Mouse (Mus musculus): ENCODE measurements at regions not wholly inside any gene's neighbourhood (a gene's known extent, or its start where the extent isn't known, plus 50 kb on each side); places are given as distances from the start of the nearest gene placed in this dataset.

- no peaks in the 10 kb centered on the region for H3K36me3 ChIP-seq (ENCODE audit: control insufficient read depth, insufficient read depth, low read length)
- H3K4me1 ChIP-seq (ENCODE audit: control insufficient read depth, insufficient read depth, low read length), result no peaks in the 10 kb centered on the region
- no peak overlapping the region for H3K4me3 ChIP-seq (ENCODE audit: low read depth, low read length)
- H3K4me2 ChIP-seq (ENCODE audit: low read depth, low read length), result no peak overlapping the region
- 33% methylated on average over 9 of the region's 9 CpGs for WGBS
- H3K27me3 ChIP-seq (ENCODE audit: control insufficient read depth, insufficient read depth, low read length), result no peaks in the 10 kb centered on the region
- H3K9ac ChIP-seq (replicated peaks; ENCODE audit: low read depth, low read length), result no peak overlapping the region
- no peak overlapping the region for H3K27ac ChIP-seq (ENCODE audit: low read depth, low read length)
- no peaks in the 10 kb centered on the region for H3K9me3 ChIP-seq (ENCODE audit: control insufficient read depth, low read length)
- no peak for ATAC-seq (ENCODE audit: low read depth)
Observed at GRCm38 (mm10) chr16:89633917-89634601, 63.1 kb upstream of the Krtap11-1 start.

DNA sequence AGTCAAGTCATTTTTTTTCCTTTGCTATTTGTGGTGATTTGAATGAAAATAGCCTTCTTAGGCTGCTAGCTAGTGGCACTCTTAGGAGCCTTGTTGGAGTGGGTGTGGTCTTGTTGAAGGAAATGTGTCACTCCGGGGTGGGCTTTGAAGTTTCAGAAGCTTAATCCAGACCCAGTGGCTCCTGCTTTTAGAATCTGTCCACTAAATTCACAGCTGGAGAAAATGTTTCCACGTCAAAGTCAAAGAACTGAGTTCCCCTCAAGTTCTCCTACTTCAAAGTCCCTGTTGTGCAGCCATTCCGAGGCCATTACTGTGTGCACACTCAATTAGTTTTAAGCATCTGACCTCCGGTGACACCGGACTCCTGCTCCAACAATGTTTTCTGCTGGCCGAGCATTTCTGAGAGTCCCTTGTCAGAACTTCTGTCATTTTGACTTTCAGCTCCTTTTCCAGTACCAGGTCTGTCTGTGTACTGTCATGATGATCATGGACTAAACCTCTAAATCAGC, 61.2 kb upstream of the Krtap11-1 start:
- H3K27ac ChIP-seq (ENCODE audit: low read depth, low read length), result no peak overlapping the region
- H3K4me2 ChIP-seq (ENCODE audit: low read depth, low read length), result no peak overlapping the region
- no peaks in the 10 kb centered on the region for H3K27me3 ChIP-seq (ENCODE audit: control insufficient read depth, insufficient read depth, low read length)
- no peak for ATAC-seq (ENCODE audit: low read depth)
- no peaks in the 10 kb centered on the region for H3K4me1 ChIP-seq (ENCODE audit: control insufficient read depth, insufficient read depth, low read length)
- H3K9me3 ChIP-seq (ENCODE audit: control insufficient read depth, low read length), result no peaks in the 10 kb centered on the region
- H3K36me3 ChIP-seq (ENCODE audit: control insufficient read depth, insufficient read depth, low read length), result no peaks in the 10 kb centered on the region
- WGBS, result 50% methylated on average over 6 of the region's 6 CpGs
- H3K9ac ChIP-seq (replicated peaks; ENCODE audit: low read depth, low read length), result no peak overlapping the region
- H3K4me3 ChIP-seq (ENCODE audit: low read depth, low read length), result no peak overlapping the region

GRCm38 (mm10) chr16:89631396-89632113, 60.6 kb upstream of the Krtap11-1 start:
- no peak overlapping the region for H3K4me2 ChIP-seq (ENCODE audit: low read depth, low read length)
- H3K9me3 ChIP-seq (ENCODE audit: control insufficient read depth, low read length), result no peaks in the 10 kb centered on the region
- WGBS, result 95% methylated on average over 9 of the region's 9 CpGs
- ATAC-seq (ENCODE audit: low read depth), result no peak
- no peak overlapping the region for H3K27ac ChIP-seq (ENCODE audit: low read depth, low read length)
- no peak overlapping the region for H3K9ac ChIP-seq (replicated peaks; ENCODE audit: low read depth, low read length)
- H3K4me3 ChIP-seq (ENCODE audit: low read depth, low read length), result no peak overlapping the region
- H3K27me3 ChIP-seq (ENCODE audit: control insufficient read depth, insufficient read depth, low read length), result no peaks in the 10 kb centered on the region
- H3K4me1 ChIP-seq (ENCODE audit: control insufficient read depth, insufficient read depth, low read length), result no peaks in the 10 kb centered on the region
- H3K36me3 ChIP-seq (ENCODE audit: control insufficient read depth, insufficient read depth, low read length), result no peaks in the 10 kb centered on the region

DNA sequence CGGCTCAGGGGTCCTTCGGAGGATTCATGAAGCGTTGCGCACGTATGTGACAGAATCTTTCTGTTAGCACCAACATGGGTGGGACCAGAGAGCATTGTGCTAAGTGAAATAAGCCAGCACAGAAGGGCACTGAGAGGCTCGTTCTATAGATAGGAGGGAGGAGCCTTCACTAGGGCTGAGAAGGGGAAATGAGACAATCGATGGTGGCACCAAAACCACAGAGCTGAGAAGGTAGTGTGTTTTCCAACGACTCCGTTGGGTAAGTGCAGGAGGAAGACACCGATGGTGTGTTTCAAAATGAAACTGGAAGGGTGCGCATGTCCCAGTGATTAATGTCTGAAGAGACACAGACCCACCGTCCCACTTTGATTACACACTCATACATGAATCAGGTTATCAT, 54.7 kb upstream of the Krtap11-1 start:
- H3K9me3 ChIP-seq (ENCODE audit: control insufficient read depth, low read length), result no peaks in the 10 kb centered on the region
- no peak overlapping the region for H3K9ac ChIP-seq (replicated peaks; ENCODE audit: low read depth, low read length)
- H3K27ac ChIP-seq (ENCODE audit: low read depth, low read length), result no peak overlapping the region
- H3K36me3 ChIP-seq (ENCODE audit: control insufficient read depth, insufficient read depth, low read length), result no peaks in the 10 kb centered on the region
- H3K4me3 ChIP-seq (ENCODE audit: low read depth, low read length), result no peak overlapping the region
- no peak for ATAC-seq (ENCODE audit: low read depth)
- H3K4me1 ChIP-seq (ENCODE audit: control insufficient read depth, insufficient read depth, low read length), result no peaks in the 10 kb centered on the region
- 91% methylated on average over 12 of the region's 12 CpGs for WGBS
- H3K4me2 ChIP-seq (ENCODE audit: low read depth, low read length), result no peak overlapping the region
- H3K27me3 ChIP-seq (ENCODE audit: control insufficient read depth, insufficient read depth, low read length), result no peaks in the 10 kb centered on the region

DNA sequence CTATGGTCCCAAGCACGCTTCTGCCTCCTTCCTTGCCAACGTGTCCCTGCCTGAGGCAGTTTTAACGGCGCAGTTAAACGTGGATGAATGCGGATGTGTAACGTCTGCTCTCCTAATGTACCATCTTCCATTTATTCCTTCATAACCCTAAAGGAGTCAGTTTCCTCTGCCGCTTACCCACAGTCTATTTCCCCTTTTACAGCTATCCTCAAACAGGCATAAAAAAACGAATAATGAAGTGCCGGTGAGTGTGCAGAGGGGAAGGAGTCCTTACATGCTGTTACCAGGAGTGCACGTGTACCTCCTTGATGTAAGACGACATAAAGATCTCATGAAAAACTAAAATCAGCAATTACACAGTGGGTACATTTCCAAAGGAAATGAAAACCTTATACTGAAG, 54.3 kb upstream of the Krtap11-1 start:
- H3K9ac ChIP-seq (replicated peaks; ENCODE audit: low read depth, low read length), result no peak overlapping the region
- no peak overlapping the region for H3K4me3 ChIP-seq (ENCODE audit: low read depth, low read length)
- H3K4me1 ChIP-seq (ENCODE audit: control insufficient read depth, insufficient read depth, low read length), result no peaks in the 10 kb centered on the region
- no peak overlapping the region for H3K4me2 ChIP-seq (ENCODE audit: low read depth, low read length)
- no peaks in the 10 kb centered on the region for H3K27me3 ChIP-seq (ENCODE audit: control insufficient read depth, insufficient read depth, low read length)
- ATAC-seq (ENCODE audit: low read depth), result no peak
- WGBS, result 76% methylated on average over 12 of the region's 12 CpGs
- H3K36me3 ChIP-seq (ENCODE audit: control insufficient read depth, insufficient read depth, low read length), result no peaks in the 10 kb centered on the region
- no peak overlapping the region for H3K27ac ChIP-seq (ENCODE audit: low read depth, low read length)
- no peaks in the 10 kb centered on the region for H3K9me3 ChIP-seq (ENCODE audit: control insufficient read depth, low read length)

Measured in neural tube, embryonic 14.5 days (tissue).